Mouse (Mus musculus): ENCODE data around the gene Trappc4.

DNA sequence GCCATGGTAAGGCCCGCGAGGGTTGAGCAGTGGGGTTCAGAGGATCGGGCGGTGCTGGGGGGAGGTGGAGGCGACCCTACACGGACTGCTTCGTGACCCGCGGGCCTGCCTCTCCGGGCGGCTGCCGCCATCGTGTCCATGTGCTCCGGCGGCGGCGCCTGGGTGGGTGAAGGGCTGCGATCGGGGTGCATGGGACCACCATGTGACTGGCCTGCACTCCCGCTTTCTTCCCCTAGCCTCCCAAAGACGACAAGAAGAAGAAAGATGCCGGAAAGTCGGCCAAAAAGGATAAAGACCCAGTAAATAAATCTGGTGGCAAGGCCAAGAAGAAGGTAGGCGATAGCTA lies 325 bp upstream of the Trappc4 start:
- no peak for TF ChIP-seq CTCF (IDR thresholded peaks at IDR 0.05; ENCODE audit: low read depth, low read length)
- no peak for TF ChIP-seq GATA1 (IDR thresholded peaks at IDR 0.05; ENCODE audit: borderline replicate concordance, low read length)

Data from G1E (cell line).